Mouse (Mus musculus): Measurements from ENCODE around the gene Aox3.

Aox3 gene

GRCm38 (mm10) chr1:58210203-58210602 is 97.3 kb downstream of the Aox3 start, which contains the start of gene Aox4:
Gene Aox4, plus strand, starts transcription at chr1:58210397.
- DNase-seq (ENCODE audit: low spot score): no peak

DNA sequence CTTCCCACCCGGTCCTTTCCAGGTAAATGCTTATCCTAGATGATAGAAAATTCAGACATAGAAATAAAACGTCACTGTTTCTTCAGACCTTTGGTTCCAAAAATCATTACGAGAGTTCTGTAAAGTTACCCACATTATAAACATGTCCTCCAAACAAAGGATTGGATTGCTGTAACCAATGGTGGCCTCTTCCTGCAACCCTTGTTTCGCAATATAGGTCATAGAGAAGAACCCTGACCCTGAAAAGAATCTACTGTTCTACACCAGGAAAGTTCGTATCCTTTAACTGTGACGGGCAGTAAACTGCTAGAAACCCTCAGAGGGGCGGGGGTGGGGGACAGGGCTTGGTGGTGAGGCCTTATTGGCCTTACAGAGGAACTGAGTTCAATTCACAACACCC is 99.9 kb downstream of the Aox3 start:
- DNase-seq (ENCODE audit: low spot score): no peak

- DNase-seq (ENCODE audit: low spot score): no peak
Measured at GRCm38 (mm10) chr1:58213838-58214237, 100.9 kb downstream of the Aox3 start.

DNA sequence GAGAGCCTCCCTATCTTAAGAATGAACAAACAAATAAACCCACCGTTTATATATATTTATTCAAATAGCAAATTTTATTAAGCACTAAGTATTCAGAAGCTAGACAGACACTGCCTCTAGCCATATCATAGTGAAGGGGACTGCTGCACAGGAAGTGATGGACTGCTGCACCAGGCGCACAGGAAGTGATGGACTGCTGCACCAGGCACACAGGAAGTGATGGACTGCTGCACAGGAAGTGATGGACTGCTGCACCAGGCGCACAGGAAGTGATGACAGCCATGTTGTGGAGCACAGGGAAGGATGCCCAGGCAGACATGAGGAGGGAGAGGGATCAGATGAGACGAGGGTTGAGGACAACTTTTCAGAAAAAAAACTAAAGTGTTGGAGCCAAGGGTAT is 102.4 kb downstream of the Aox3 start:
- DNase-seq (ENCODE audit: low spot score): no peak

GRCm38 (mm10) chr1:58215956-58216532 is 103.1 kb downstream of the Aox3 start:
- no peak for DNase-seq (ENCODE audit: low spot score)

DNA sequence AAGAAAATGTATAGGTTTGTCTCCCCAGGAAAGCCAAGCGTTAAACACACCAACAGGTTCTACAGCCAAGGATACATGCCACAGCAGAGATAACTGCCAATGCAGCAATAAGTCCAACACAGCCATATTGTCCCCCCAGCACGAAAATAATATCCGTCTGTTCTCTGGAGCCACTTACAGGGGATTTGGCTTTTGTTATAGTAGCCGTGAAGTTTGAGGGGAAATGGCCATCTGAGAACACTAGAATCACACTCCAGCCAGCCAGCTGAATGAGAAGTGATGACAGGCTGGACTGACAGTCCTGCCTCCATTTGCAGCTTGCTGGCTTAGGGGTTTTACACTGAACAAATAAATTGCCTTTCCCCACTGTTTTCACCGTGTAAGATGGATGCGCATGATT is 108.1 kb downstream of the Aox3 start:
- DNase-seq (ENCODE audit: low spot score): no peak

DNA sequence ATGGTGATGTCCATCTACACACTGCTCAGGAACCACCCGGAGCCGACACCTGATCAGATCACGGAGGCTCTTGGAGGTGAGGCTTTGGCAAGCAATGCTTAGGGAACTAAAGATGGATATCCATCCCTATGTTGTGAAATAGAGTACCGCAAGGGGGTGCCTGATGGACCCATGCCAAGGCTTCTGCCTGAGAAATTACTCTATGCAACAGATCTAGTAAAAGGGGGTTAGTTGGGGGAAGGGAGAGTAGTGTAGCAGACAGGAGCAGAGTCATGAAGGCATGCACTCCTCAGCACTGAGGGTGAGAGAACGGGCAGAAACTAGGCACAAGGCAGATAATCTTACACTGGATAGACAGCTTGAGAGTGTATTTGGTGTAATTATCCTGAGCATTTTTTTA is 108.9 kb downstream of the Aox3 start:
- DNase-seq (ENCODE audit: low spot score): no peak

DNA sequence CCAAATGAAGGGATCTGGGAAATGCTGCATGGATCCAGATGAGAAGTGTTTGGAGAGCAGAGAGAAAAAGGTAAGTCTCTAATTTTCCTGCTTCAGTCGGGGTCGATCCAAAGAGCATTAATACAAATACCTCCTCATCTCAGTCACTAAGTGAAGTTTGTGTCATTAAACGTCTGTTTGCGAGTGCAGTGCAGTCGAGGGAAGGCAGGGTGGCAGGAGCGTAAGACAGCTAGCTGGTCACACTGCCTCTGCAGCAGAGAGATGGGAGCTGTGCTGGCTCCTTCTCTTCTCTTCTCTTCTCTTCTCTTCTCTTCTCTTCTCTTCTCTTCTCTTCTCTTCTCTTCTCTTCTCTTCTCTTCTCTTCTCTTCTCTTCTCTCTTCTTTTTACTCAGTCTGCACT is 115.2 kb downstream of the Aox3 start:
- DNase-seq (ENCODE audit: low spot score): no peak

- no peak for DNase-seq (ENCODE audit: low spot score)
Measured at GRCm38 (mm10) chr1:58228916-58229315, 116.0 kb downstream of the Aox3 start.

DNA sequence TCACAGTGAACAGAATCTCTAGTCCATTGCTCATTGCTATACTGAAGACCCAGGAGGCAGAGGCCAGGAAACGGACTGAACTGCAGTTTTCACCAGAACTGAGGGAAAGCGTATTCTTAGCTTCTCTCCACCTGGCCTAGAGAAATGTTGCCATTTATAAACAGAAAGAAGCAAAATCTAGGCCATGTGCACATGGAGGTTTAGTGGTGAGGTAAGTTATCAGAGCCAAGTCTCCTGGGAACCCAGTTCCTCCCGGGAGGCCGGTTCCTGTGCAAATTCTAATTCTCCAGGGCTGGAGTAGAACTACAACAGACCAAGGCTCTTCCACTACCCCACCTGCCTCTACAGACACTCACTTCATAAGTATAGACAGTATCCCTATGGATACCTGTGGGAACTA is 116.8 kb downstream of the Aox3 start:
- DNase-seq (ENCODE audit: low spot score): no peak

- DNase-seq (ENCODE audit: low spot score): no peak
Measured at GRCm38 (mm10) chr1:58230542-58230941, 117.6 kb downstream of the Aox3 start.

- no peak for DNase-seq (ENCODE audit: low spot score)
Measured at GRCm38 (mm10) chr1:58235405-58235804, 122.5 kb downstream of the Aox3 start.

GRCm38 (mm10) chr1:58237527-58238299 is 124.8 kb downstream of the Aox3 start:
- no peak for DNase-seq (ENCODE audit: low spot score)

GRCm38 (mm10) chr1:58238440-58238839 is 125.5 kb downstream of the Aox3 start:
- no peak for DNase-seq (ENCODE audit: low spot score)

GRCm38 (mm10) chr1:58238961-58239360 is 126.0 kb downstream of the Aox3 start:
- DNase-seq (ENCODE audit: low spot score): no peak

DNA sequence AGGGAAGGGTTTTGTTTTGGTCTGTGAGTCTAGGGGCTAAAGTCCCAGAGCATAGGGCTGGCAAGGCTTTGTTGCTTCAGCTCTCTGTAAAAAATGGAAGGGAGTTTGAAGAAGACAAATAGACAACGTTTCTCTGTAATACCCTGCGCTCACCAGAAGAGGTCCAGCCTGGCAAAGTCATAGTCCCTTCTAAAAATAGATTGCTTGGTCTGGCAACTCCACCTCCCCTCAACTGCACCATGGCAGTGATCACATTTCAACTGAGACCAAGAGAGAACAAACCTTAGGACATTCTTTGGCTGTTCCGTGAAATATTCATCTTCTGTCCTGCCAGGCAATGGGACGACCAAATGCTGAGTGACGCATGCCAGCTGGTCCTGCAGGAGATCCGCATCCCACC is 127.4 kb downstream of the Aox3 start:
- no peak for DNase-seq (ENCODE audit: low spot score)

GRCm38 (mm10) chr1:58244487-58244886 is 131.6 kb downstream of the Aox3 start:
- no peak for DNase-seq (ENCODE audit: low spot score)

GRCm38 (mm10) chr1:58248518-58248917 is 135.6 kb downstream of the Aox3 start:
- no peak for DNase-seq (ENCODE audit: low spot score)
